Mouse (Mus musculus): ENCODE measurements at regions not wholly inside any gene's neighbourhood (a gene's known extent, or its start where the extent isn't known, plus 50 kb on each side); places are given as distances from the start of the nearest gene placed in this dataset.

DNA sequence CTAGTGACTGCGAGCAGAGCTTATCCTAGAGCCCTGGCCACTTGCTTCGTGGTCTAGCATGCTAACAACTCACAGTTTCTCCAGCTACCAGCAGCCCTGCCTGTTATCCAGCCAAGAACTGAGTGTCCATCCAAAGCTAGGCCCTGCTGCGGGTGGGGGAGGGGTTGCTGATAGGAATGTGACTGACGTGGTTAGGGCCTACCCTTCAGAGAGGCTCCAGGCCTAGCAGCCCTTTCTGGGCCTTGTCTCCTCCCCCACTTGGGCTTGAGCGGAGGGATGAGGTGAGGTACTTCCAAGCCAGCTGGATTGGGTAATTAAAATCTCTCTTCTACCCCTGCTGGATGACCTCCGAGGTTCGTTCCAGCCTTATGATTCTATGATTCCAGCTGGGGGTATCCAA lies 79.2 kb downstream of the Efnb1 start:
- no peak for DNase-seq (ENCODE audit: low spot score)
- no peak for ATAC-seq (replicated peaks; ENCODE audit: low FRiP score, low TSS enrichment, low read depth)

DNA sequence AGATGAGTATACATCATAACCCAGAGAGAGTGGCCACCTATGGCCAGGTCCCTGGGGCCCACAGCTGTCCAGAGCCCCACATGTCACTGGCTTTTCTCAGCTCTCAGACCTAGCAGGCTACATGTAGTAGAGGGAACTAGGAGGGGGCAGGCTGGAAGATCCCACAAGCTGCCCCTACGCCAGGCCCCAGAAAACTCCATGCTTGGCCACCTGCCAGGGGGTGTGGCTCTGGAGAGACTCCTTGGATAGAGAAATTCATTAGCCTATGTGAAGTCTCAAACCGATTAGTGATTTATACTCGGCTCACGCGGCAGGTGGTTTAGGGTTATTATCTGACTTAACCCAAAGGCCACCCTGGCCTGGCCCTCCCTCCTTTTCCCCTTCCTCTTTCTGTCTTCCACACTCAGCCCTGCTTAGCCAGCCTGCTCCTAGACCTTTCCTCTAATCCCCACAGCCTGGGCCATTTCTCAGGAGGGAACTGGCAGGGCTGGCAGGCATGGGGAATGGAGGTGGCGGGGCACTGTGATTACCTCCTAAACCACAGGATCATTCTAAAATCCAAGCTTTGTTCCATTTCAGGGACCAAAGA lies 77.7 kb downstream of the Efnb1 start:
- Histone ChIP-seq H3K27me3 (replicated peaks; ENCODE audit: control insufficient read depth, insufficient read depth, low read length) (peaks cover 13% of the 10 kb centered on the region; the same call in 1 of the 2 replicates), H3K4me3 (ENCODE audit: low read depth, low read length) (no peak overlapping the region), H3K9me3 (ENCODE audit: control insufficient read depth, low read length) (no peaks in the 10 kb centered on the region), H3K36me3 (ENCODE audit: control insufficient read depth, insufficient read depth, low read length) (no peaks in the 10 kb centered on the region), H3K4me2 (ENCODE audit: low read length) (no peak overlapping the region), H3K27ac (ENCODE audit: low read depth) (no peak overlapping the region), H3K4me1 (replicated peaks; ENCODE audit: control insufficient read depth, insufficient read depth, low read length) (no peaks in the 10 kb centered on the region; the same call in 1 of the 2 replicates), H3K9ac (ENCODE audit: low read length) (no peak overlapping the region)
- WGBS, result 42% methylated on average over 6 of the region's 6 CpGs
- ATAC-seq (replicated peaks; ENCODE audit: low FRiP score, low TSS enrichment, low read depth), result 0 out of 2 replicates have a peak, but pooled peaks have one; percentile 44
- DNase-seq (ENCODE audit: low spot score), result peak; percentile 71

More for the DNA sequence above, 79.2 kb downstream of the Efnb1 start:
- no peaks in the 10 kb centered on the region for H3K9me3 ChIP-seq (ENCODE audit: control insufficient read depth, low read length)
- H3K27me3 ChIP-seq (replicated peaks; ENCODE audit: control insufficient read depth, insufficient read depth, low read length), result peaks cover 6% of the 10 kb centered on the region
- H3K4me3 ChIP-seq (ENCODE audit: low read depth, low read length), result no peak overlapping the region
- no peaks in the 10 kb centered on the region for H3K36me3 ChIP-seq (ENCODE audit: control insufficient read depth, insufficient read depth, low read length)
- H3K4me2 ChIP-seq (ENCODE audit: low read length), result no peak overlapping the region
- 56% methylated on average over 7 of the region's 7 CpGs for WGBS
- H3K4me1 ChIP-seq (replicated peaks; ENCODE audit: control insufficient read depth, insufficient read depth, low read length), result no peaks in the 10 kb centered on the region; the same call in 1 of the 2 replicates
- H3K9ac ChIP-seq (ENCODE audit: low read length), result no peak overlapping the region
- H3K27ac ChIP-seq (ENCODE audit: low read depth), result no peak overlapping the region

DNA sequence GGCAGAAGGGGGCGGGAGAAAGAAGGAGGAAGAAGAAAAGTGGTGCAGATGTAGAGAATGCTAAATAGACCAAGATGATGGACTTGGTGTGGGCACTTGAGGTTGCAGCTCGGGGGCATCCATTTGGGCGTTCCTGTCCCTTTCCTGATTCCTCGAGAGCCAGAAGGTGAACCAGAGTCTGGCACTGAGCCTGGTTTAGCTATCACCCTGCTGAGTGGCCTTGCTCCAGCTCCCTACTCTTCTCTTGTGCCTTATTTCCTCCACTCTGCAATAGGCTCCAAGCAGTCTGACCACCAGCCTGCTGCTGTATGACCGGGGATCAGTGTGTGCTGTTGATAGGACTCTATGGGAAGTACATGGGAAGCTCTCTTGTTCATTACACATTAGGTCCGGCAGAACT lies 68.1 kb downstream of the Efnb1 start:
- no peak for ATAC-seq (replicated peaks; ENCODE audit: low FRiP score, low TSS enrichment, low read depth)
- WGBS, result 73% methylated on average over 6 of the region's 6 CpGs
- no peak overlapping the region for H3K4me3 ChIP-seq (ENCODE audit: low read depth, low read length)
- no peak overlapping the region for H3K4me2 ChIP-seq (ENCODE audit: low read length)
- peaks cover 8% of the 10 kb centered on the region; the same call in 1 of the 2 replicates for H3K27me3 ChIP-seq (replicated peaks; ENCODE audit: control insufficient read depth, insufficient read depth, low read length)
- H3K4me1 ChIP-seq (replicated peaks; ENCODE audit: control insufficient read depth, insufficient read depth, low read length), result no peaks in the 10 kb centered on the region
- no peaks in the 10 kb centered on the region for H3K9me3 ChIP-seq (ENCODE audit: control insufficient read depth, low read length)
- H3K9ac ChIP-seq (ENCODE audit: low read length), result no peak overlapping the region
- no peaks in the 10 kb centered on the region for H3K36me3 ChIP-seq (ENCODE audit: control insufficient read depth, insufficient read depth, low read length)
- no peak overlapping the region for H3K27ac ChIP-seq (ENCODE audit: low read depth)
- no peak for DNase-seq (ENCODE audit: low spot score)

DNA sequence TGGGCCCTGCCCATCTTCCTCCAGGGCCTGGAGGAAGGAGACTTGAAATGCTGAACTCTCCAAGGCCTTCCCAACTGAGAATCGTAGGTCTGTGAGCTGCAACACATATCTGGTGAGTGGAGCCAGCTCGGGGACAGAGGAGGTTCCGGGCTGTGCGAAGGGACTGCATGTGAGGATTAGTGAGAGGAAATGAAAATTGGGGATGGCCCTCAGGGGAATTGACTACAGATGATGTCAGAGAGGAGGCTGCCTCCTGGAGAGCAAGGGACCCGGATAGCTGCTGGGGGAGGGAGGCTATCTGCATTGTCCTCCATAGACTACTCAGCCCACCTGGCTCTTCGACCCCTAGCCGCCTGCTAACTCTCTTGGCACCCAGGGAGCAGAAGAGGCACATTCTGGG lies 65.2 kb downstream of the Efnb1 start:
- Histone ChIP-seq H3K9me3 (ENCODE audit: control insufficient read depth, low read length) (no peaks in the 10 kb centered on the region), H3K27me3 (replicated peaks; ENCODE audit: control insufficient read depth, insufficient read depth, low read length) (peaks cover 10% of the 10 kb centered on the region; the same call in 1 of the 2 replicates), H3K4me3 (ENCODE audit: low read depth, low read length) (no peak overlapping the region), H3K36me3 (ENCODE audit: control insufficient read depth, insufficient read depth, low read length) (no peaks in the 10 kb centered on the region), H3K4me2 (ENCODE audit: low read length) (no peak overlapping the region), H3K4me1 (replicated peaks; ENCODE audit: control insufficient read depth, insufficient read depth, low read length) (no peaks in the 10 kb centered on the region; the same call in 1 of the 2 replicates), H3K9ac (ENCODE audit: low read length) (no peak overlapping the region), H3K27ac (ENCODE audit: low read depth) (no peak overlapping the region)
- ATAC-seq (replicated peaks; ENCODE audit: low FRiP score, low TSS enrichment, low read depth) (no peak), DNase-seq (ENCODE audit: low spot score) (no peak)
- WGBS, result 74% methylated on average over 7 of the region's 7 CpGs

DNA sequence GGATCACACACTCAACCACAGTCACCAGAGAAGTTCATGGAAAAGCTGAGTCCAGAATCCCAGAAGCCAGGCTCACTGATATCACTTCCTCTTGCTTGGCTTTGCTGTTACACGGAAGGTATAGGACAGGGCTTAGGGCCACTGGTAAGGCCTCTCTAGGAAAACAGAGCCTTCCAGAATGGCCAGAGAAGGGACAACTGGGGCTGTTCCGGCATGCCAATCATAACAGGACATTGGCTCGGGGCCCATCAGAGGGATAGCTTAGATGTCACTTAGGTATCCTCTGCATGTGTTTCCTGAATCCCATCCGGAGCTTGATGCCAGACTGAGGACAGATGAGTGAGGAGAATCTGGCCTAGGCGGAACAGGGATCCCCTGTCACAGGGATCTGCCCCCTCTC lies 63.7 kb downstream of the Efnb1 start:
- H3K4me3 ChIP-seq (ENCODE audit: low read depth, low read length), result no peak overlapping the region
- peak overlapping the region; percentile 75 for H3K27ac ChIP-seq (ENCODE audit: low read depth)
- no peak overlapping the region for H3K4me2 ChIP-seq (ENCODE audit: low read length)
- 79% methylated on average over 5 of the region's 5 CpGs for WGBS
- peaks cover 16% of the 10 kb centered on the region; the same call in 1 of the 2 replicates for H3K27me3 ChIP-seq (replicated peaks; ENCODE audit: control insufficient read depth, insufficient read depth, low read length)
- DNase-seq (ENCODE audit: low spot score) (no peak), ATAC-seq (replicated peaks; ENCODE audit: low FRiP score, low TSS enrichment, low read depth) (no peak; the same call in 1 of the 2 replicates)
- H3K4me1 ChIP-seq (replicated peaks; ENCODE audit: control insufficient read depth, insufficient read depth, low read length), result no peaks in the 10 kb centered on the region; the same call in 1 of the 2 replicates
- H3K9ac ChIP-seq (ENCODE audit: low read length), result no peak overlapping the region
- no peaks in the 10 kb centered on the region for H3K36me3 ChIP-seq (ENCODE audit: control insufficient read depth, insufficient read depth, low read length)
- H3K9me3 ChIP-seq (ENCODE audit: control insufficient read depth, low read length), result no peaks in the 10 kb centered on the region

DNA sequence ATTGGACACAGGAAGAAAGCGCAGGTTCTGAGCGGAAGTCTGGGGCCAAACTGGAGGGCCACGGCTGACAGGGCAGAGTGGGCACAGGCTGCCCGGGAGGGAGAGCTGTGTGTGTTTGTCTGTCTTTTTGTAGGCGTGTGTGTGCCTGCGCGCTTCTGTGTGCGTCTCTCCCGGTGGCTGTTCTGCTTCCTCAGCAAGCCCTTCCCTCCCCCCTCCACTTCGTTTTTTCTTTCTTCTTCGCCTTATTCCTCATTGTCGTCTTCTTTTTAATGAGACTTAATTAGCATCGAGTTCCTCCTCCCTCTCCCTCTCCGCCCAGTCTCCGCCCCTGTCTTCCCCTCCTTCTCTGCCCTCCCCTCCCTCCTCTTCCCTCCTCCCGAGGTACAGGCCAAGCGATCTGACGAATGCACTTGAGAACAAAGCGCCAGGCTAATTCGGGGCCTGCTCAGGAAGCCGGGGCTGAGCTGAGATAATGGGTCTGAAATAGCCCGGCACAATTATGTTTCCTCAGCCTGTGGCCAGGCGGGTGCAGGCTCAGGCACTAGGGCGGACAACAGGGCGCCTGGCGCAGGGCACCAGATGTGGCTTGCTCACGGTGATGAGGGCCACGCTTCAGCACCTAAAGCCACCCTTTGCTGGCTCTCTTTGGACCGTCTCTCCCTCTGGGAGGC lies 63.2 kb downstream of the Efnb1 start:
- WGBS, result 24% methylated on average over 29 of the region's 29 CpGs
- ATAC-seq (replicated peaks; ENCODE audit: low FRiP score, low TSS enrichment, low read depth) (peak; percentile 81), DNase-seq (ENCODE audit: low spot score) (peak; percentile 69)
- H3K9ac ChIP-seq (ENCODE audit: low read length), result peak overlapping the region; percentile 13; the same call in 1 of the 2 replicates
- peak overlapping the region; percentile 75 for H3K27ac ChIP-seq (ENCODE audit: low read depth)
- peak overlapping the region; percentile 20; the same call in 1 of the 2 replicates for H3K4me3 ChIP-seq (ENCODE audit: low read depth, low read length)
- no peaks in the 10 kb centered on the region for H3K36me3 ChIP-seq (ENCODE audit: control insufficient read depth, insufficient read depth, low read length)
- no peaks in the 10 kb centered on the region for H3K9me3 ChIP-seq (ENCODE audit: control insufficient read depth, low read length)
- no peaks in the 10 kb centered on the region; the same call in 1 of the 2 replicates for H3K4me1 ChIP-seq (replicated peaks; ENCODE audit: control insufficient read depth, insufficient read depth, low read length)
- peak overlapping the region; percentile 45 for H3K4me2 ChIP-seq (ENCODE audit: low read length)
- H3K27me3 ChIP-seq (replicated peaks; ENCODE audit: control insufficient read depth, insufficient read depth, low read length), result peaks cover 16% of the 10 kb centered on the region; the same call in 1 of the 2 replicates

Data from intestine, embryonic 14.5 days (tissue).